Mouse (Mus musculus) liver, adult 10 weeks (tissue): ENCODE measurements around the gene Hagh. TPM values are rescaled to one million over a fixed set of nuclear protein-coding genes. Genes with fewer than 3 reads are reported as not detected.

Experiments
- polyA plus RNA-seq: library from polyadenylated mRNA; stranded (reverse); fragments of 350-450 nt; fragmentation: Illumina TruSeq; extraction: RNeasy Lipid Tissue Mini Kit (QIAGEN cat#74804); gene quantifications from one replicate; pipeline ENCODE4 v1.2.3, GENCODE M21; 2014; ENCODE audit warnings: low read depth, low replicate concordance

Hagh gene
- 123 TPM for polyA plus RNA-seq

DNA sequence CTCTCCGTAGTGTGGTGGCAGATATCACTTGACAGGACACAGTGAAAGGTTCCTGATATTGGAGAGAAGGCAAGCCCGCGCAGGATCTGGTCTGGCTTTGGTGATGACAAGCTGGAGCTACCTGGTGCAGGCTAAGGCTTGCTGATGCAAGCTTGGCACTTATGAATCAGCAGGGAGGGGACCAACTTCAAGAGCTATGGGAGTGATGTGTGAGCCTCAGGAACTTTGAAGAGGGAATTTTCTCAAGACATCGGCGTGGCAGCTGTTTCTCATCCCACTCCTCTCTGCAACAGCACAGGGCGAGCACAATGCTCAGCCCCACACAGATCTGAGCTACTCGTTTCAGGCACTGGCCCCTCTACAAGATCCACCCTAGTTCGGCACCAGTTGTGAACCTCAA, at the start of gene Hagh:
TSS of gene Hagh (plus strand) at position 302 of the 400 bp plus-strand sequence.

GRCm38 (mm10) chr17:24803952-24804951, 35.7 kb upstream of the Hagh start, which contains the start of gene Meiob:
Meiob (plus strand) TSS chr17:24804289.

DNA sequence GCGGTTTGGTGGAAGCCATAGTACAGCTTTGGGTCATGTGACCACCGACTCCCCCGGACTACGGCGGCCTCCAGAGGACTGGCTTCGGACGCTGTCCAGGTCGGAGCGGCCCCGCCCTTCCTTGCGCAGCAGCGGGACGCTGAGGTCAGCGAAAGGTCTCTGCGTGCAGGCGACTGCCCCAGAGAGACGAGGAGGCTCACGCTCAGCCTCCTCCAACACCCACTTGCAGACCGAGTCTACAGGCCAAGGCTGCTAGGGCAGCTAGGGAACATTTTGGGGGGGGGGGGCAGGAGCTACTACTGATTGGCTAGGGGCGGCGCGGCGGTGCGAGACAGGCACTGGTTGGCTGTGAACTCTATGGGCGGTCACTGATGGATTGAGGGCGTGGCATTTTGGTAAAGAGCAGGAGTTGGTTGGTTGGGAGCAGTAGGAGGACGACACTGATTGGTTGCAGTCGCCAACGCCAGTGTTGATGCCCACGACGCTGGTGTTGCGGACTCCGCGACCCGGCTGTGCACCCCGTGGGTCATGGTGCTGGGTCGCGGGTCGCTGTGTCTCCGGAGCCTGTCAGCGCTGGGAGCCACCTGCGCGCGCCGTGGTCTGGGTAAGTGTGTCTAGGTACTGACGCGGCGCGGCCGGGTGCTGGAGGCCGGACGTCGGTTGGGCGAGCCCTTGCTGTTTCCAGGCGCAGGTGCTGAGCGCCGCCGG, 10.3 kb downstream of the Hagh start, which contains the start of gene Fahd1:
TSS of gene Fahd1 (minus strand) at position 300 of the 708 bp plus-strand sequence.

DNA sequence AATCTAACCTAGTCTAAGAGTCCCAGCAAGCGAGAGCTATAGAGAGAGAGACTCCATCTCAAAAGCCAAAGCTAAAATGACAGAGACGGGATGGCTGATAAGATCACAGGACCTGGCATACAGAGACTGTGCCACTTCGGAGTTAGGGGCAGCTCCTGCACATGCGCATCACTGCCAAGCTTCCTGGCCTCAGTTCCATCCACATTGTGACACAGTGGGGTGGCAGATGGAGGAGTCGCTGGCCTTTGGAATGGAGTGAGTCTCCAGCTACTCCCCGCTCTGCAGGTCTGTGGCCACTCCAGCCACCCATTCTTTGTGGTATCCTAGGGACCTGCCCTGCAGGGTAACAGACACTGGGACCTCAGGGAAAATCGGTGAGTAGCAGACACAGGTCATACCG, 25.8 kb downstream of the Hagh start, which contains the start of gene Igfals:
TSS of gene Igfals (plus strand) at position 222 of the 400 bp plus-strand sequence.

DNA sequence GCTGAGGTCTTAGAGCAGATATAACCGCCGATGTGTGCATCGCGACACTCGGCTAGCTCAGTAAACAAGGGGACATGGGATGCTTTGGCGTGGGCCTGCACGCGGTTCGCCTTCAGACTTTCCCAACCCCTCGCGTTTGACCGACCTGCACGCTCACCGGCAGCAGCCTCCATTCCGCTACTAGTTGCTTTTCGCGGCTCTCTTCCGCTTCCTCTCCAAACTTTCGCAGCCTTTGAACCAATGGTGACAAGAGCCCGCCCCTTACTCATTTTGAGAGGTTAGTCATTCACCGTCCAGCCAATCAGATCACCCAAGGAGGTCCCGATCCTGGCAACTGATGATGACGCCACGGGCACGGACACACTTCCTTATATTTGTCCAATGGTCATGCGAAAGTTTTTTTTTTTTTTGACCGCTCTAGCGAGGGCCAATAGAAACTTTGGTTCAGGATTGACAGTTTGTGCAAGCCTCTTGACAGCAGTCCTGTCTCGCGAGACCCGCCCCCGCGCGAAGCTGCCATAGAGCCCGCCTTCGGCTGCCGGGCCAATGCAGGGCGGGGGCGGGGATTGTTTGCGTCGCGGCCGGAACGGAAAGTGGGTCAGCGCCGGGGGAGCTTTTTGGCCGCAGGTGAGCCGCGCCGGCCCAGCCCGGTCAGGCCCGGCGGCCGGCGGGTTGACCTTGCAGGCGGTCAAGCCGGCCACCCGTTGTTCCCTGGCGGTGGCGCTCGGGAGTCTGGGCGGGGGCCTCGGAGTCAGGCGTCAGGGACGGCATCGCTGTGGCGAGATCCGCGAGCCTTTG, 46.4 kb downstream of the Hagh start, which contains the start of the genes Nubp2 and Spsb3:
TSS of gene Nubp2 (minus strand) at position 216 of the 798 bp plus-strand sequence.
TSS of gene Spsb3 (plus strand) at position 510 of the 798 bp plus-strand sequence.

GRCm38 (mm10) chr17:24894995-24895547, 55.1 kb downstream of the Hagh start, which contains the start of the genes Eme2 and Mrps34:
Eme2 (minus strand) TSS chr17:24895087.
Mrps34 (plus strand) TSS chr17:24895116.

GRCm38 (mm10) chr17:24896241-24896992, 56.5 kb downstream of the Hagh start, which contains the start of gene Nme3:
Nme3 (plus strand) TSS chr17:24896500.

Other genes starting within 250 kb of the Hagh start
- gene Tsc2, start 207.5 kb upstream of the Hagh start, polyA plus RNA-seq = 7.0 TPM
- 0.50 TPM for gene Nthl1, start 207.5 kb upstream of the Hagh start, polyA plus RNA-seq
- gene Slc9a3r2, start 189.8 kb upstream of the Hagh start, polyA plus RNA-seq = 3.9 TPM
- not detected for gene Npw, start 181.7 kb upstream of the Hagh start, polyA plus RNA-seq
- 3.4 TPM for gene Zfp598, start 170.5 kb upstream of the Hagh start, polyA plus RNA-seq
- gene Syngr3, start 150.2 kb upstream of the Hagh start, polyA plus RNA-seq = not detected
- gene Gfer, start 144.0 kb upstream of the Hagh start, polyA plus RNA-seq = 12.1 TPM
- not detected for gene Noxo1, start 143.9 kb upstream of the Hagh start, polyA plus RNA-seq
- gene Tbl3, start 132.5 kb upstream of the Hagh start, polyA plus RNA-seq = 0.58 TPM
- gene Rnf151, start 122.1 kb upstream of the Hagh start, polyA plus RNA-seq = not detected
- gene Rps2, start 122.0 kb upstream of the Hagh start, polyA plus RNA-seq = 483 TPM
- gene Ndufb10, start 115.7 kb upstream of the Hagh start, polyA plus RNA-seq = 138 TPM
- not detected for gene Rpl3l, start 112.3 kb upstream of the Hagh start, polyA plus RNA-seq
- gene Msrb1, start 103.5 kb upstream of the Hagh start, polyA plus RNA-seq = 93.0 TPM
- gene Hs3st6, start 87.2 kb upstream of the Hagh start, polyA plus RNA-seq = not detected
- gene Meiob, start 35.9 kb upstream of the Hagh start, polyA plus RNA-seq = 22.4 TPM
- gene Fahd1, start 10.2 kb downstream of the Hagh start, polyA plus RNA-seq = 116 TPM
- gene Igfals, start 25.9 kb downstream of the Hagh start, polyA plus RNA-seq = 3.5 TPM
- 4.6 TPM for gene Nubp2, start 46.2 kb downstream of the Hagh start, polyA plus RNA-seq
- not detected for gene Spsb3, start 46.5 kb downstream of the Hagh start, polyA plus RNA-seq
- gene Eme2, start 54.9 kb downstream of the Hagh start, polyA plus RNA-seq = 1.8 TPM
- gene Mrps34, start 55.0 kb downstream of the Hagh start, polyA plus RNA-seq = 3.6 TPM
- gene Nme3, start 56.4 kb downstream of the Hagh start, polyA plus RNA-seq = 4.9 TPM
- gene Mapk8ip3, start 96.8 kb downstream of the Hagh start, polyA plus RNA-seq = 2.4 TPM
- gene Jpt2, start 120.5 kb downstream of the Hagh start, polyA plus RNA-seq = 34.7 TPM
- gene Cramp1l, start 175.6 kb downstream of the Hagh start, polyA plus RNA-seq = 3.8 TPM
- 1.5 TPM for gene Ift140, start 175.9 kb downstream of the Hagh start, polyA plus RNA-seq
- gene Tmem204, start 243.4 kb downstream of the Hagh start, polyA plus RNA-seq = 4.9 TPM